Mouse (Mus musculus): ENCODE measurements at regions not wholly inside any gene's neighbourhood (a gene's known extent, or its start where the extent isn't known, plus 50 kb on each side); places are given as distances from the start of the nearest gene placed in this dataset.
A peak's percentile ranks its signal among the peaks of the same experiment; 100 is the strongest.

DNA sequence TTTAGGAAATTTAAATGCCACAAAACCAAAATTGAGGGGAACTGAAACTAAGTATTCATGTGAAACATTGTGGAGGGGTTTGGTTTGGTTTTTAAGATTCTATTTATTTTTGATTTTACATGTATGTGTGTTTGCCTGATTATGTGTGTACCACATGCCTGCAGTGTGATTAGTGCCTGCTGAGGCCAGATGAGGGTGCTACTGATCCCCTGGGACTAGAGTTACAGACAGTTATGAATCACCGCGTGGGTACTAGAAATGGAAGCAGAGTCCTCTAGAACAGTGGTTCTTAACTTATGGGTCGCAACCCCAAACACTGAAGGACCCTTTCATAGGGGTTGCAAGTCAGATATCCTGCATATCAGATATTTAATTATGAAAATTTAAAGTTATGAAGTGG is 54.0 kb upstream of the Nfe2l3 start:
- ATAC-seq, result no peak
- DNase-seq, result no peak
- no peaks in the 10 kb centered on the region for H3K9me3 ChIP-seq (ENCODE audit: low read length)
- no peak overlapping the region for H3K9ac ChIP-seq
- no peaks in the 10 kb centered on the region for H3K36me3 ChIP-seq (ENCODE audit: insufficient read depth)
- H3K27me3 ChIP-seq (ENCODE audit: insufficient read depth, low read length), result no peaks in the 10 kb centered on the region
- H3K4me1 ChIP-seq (ENCODE audit: insufficient read depth), result no peaks in the 10 kb centered on the region
- peak overlapping the region; percentile 93 for H3K27ac ChIP-seq (ENCODE audit: low read depth, low read length)
- H3K4me3 ChIP-seq (ENCODE audit: low read depth, low read length), result no peak overlapping the region
- H3K4me2 ChIP-seq (ENCODE audit: low read depth), result no peak overlapping the region
- peak; percentile 31 for TF ChIP-seq CTCF (IDR thresholded peaks at IDR 0.05; ENCODE audit: low read depth)
- WGBS, result 88% methylated on average over 3 of the region's 3 CpGs

DNA sequence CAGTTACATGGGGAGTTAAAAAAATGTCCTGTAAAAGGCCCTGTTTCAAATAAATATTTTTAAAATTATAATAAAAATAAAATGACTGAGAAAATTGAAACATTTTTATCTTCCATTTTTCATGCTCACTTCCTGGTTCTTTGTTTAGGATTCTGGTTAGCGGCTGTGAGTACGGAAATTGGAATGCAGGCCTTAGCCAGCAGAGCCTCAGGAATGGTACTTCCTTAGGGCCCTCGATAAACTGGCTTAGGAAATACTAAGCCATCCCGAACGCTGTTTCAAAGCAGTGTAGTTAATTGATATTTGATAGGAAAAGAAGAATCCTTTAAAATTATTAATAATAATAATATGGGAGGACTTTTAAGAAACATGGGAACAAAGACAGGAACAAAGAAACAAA is 53.4 kb upstream of the Nfe2l3 start:
- peak overlapping the region; percentile 39 for H3K4me2 ChIP-seq (ENCODE audit: low read depth)
- DNase-seq (no peak), ATAC-seq (peak; percentile 36; the same call in 1 of the 2 replicates)
- WGBS, result 7% methylated on average over 5 of the region's 5 CpGs
- H3K36me3 ChIP-seq (ENCODE audit: insufficient read depth), result no peaks in the 10 kb centered on the region
- H3K9me3 ChIP-seq (ENCODE audit: low read length), result no peaks in the 10 kb centered on the region
- no peaks in the 10 kb centered on the region for H3K27me3 ChIP-seq (ENCODE audit: insufficient read depth, low read length)
- H3K4me1 ChIP-seq (ENCODE audit: insufficient read depth), result peaks cover 3% of the 10 kb centered on the region; the same call in 1 of the 2 replicates
- peak overlapping the region; percentile 20; the same call in 1 of the 2 replicates for H3K4me3 ChIP-seq (ENCODE audit: low read depth, low read length)
- TF ChIP-seq CTCF (IDR thresholded peaks at IDR 0.05; ENCODE audit: low read depth), result no peak
- H3K27ac ChIP-seq (ENCODE audit: low read depth, low read length), result peak overlapping the region; percentile 93
- H3K9ac ChIP-seq, result peak overlapping the region; percentile 54

DNA sequence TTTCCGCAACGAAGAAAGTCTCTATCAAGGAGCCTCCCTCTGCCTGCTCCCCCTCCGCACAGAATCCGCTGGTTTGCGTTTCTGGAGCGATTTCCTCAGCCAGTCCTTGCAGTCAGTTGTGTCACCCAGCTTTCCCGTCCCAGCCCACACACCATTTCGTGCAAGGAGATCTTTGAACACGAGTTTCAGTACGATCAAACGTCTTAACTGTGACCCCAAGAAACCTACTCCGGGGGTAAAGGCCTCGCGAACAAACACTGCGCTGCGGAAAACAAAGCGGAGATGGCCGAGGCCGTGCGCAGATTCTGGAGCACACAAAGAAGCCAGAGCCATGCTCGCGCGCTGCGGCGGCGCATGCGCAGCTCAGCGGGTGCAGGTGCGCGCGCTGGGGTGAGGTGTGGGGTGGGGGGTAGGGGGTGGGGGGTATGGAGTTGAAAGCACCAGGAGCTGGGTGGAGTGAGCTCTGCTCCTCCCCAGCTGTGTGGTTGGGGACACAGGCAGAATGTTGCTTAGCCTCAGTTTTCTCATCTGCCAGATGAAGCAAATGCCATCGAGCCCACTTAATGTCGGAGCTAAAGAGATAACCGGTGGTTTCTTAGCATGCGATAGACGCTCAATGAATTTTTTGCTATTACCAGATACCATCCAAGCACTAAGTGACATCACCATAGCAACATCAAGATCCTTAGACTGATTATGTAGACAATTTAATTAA is 52.8 kb upstream of the Nfe2l3 start:
- ATAC-seq, result peak; percentile 87
- H3K4me1 ChIP-seq (ENCODE audit: insufficient read depth), result peaks cover 3% of the 10 kb centered on the region; the same call in 1 of the 2 replicates
- no peaks in the 10 kb centered on the region for H3K27me3 ChIP-seq (ENCODE audit: insufficient read depth, low read length)
- no peaks in the 10 kb centered on the region for H3K9me3 ChIP-seq (ENCODE audit: low read length)
- peak overlapping the region; percentile 39 for H3K4me2 ChIP-seq (ENCODE audit: low read depth)
- H3K36me3 ChIP-seq (ENCODE audit: insufficient read depth), result no peaks in the 10 kb centered on the region
- H3K27ac ChIP-seq (ENCODE audit: low read depth, low read length), result peak overlapping the region; percentile 93
- H3K4me3 ChIP-seq (ENCODE audit: low read depth, low read length), result peak overlapping the region; percentile 20
- 3% methylated on average over 36 of the region's 36 CpGs for WGBS
- peak overlapping the region; percentile 54 for H3K9ac ChIP-seq
- DNase-seq, result peak; percentile 92
- TF ChIP-seq CTCF (IDR thresholded peaks at IDR 0.05; ENCODE audit: low read depth), result no peak

DNA sequence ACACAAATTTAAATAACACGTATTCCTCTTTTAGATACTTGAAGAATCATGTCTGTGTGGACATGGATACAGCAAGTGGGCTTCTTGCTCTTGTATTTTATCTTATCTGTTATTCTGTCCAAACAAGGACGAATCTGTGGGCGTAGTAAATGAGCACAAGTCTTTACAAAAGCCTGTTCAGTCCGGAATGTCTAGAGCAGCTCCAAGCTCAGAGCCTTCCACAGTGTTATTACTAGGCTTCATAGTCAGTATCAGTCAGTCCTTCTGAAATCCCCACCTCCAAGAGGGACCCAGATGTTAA is 52.2 kb upstream of the Nfe2l3 start:
- ATAC-seq, result peak; percentile 5; the same call in 1 of the 2 replicates
- 45% methylated on average over 4 of the region's 4 CpGs for WGBS
- Histone ChIP-seq H3K36me3 (ENCODE audit: insufficient read depth) (no peaks in the 10 kb centered on the region), H3K4me2 (ENCODE audit: low read depth) (peak overlapping the region; percentile 39), H3K4me1 (ENCODE audit: insufficient read depth) (peaks cover 3% of the 10 kb centered on the region; the same call in 1 of the 2 replicates), H3K27ac (ENCODE audit: low read depth, low read length) (peak overlapping the region; percentile 93), H3K4me3 (ENCODE audit: low read depth, low read length) (peak overlapping the region; percentile 20; the same call in 1 of the 2 replicates), H3K9ac (no peak overlapping the region), H3K9me3 (ENCODE audit: low read length) (no peaks in the 10 kb centered on the region), H3K27me3 (ENCODE audit: insufficient read depth, low read length) (no peaks in the 10 kb centered on the region)
- DNase-seq, result no peak
- TF ChIP-seq CTCF (IDR thresholded peaks at IDR 0.05; ENCODE audit: low read depth), result no peak

DNA sequence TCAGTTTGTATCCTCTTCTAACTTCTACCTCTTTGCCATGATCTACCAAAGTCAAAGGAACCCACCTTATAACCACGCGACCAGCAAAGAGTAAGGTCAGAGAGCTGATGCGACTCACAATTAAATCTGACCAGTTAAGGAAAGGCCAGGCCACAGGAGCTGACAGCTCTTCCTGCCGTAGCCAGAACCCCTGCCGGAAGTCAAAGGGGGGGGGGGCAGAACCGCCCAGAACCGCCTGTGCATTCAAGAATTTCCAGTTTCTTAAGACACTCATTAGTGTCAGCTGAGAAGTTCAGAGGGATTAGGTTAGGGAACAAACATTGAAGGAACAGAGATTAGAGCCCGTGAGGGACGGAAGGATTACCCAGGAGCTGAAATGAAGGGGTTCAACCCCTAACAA is 51.0 kb upstream of the Nfe2l3 start:
- Histone ChIP-seq H3K9ac (no peak overlapping the region), H3K36me3 (ENCODE audit: insufficient read depth) (no peaks in the 10 kb centered on the region), H3K4me1 (ENCODE audit: insufficient read depth) (peaks cover 3% of the 10 kb centered on the region; the same call in 1 of the 2 replicates), H3K9me3 (ENCODE audit: low read length) (no peaks in the 10 kb centered on the region), H3K4me3 (ENCODE audit: low read depth, low read length) (no peak overlapping the region), H3K27ac (ENCODE audit: low read depth, low read length) (no peak overlapping the region), H3K4me2 (ENCODE audit: low read depth) (no peak overlapping the region), H3K27me3 (ENCODE audit: insufficient read depth, low read length) (no peaks in the 10 kb centered on the region)
- TF ChIP-seq CTCF (IDR thresholded peaks at IDR 0.05; ENCODE audit: low read depth), result no peak
- ATAC-seq (no peak), DNase-seq (no peak)
- 33% methylated on average over 9 of the region's 9 CpGs for WGBS

MicroRNAs in the stretch of these regions (microRNA counts, 519-probe panel; counts per million panel counts)
- 5,521 counts per million, percentile 75 among the panel's probes with 10 or more counts for microRNA mmu-miR-148a

Small RNA genes lying in the stretch of these regions (microRNA-seq; reads per million reads assigned to microRNA genes)
- gene Mir148a, result 259 to 267 reads per million in 2 experiments

Data from forebrain, postnatal 0 days (tissue).